Mouse (Mus musculus) lung, postnatal 0 days (tissue): ENCODE data around the gene Aif1.

Experiments used
- CTCF ChIP-seq: IDR thresholded peaks from 2 replicates; pipeline ENCODE4 v1.5.1; 2016; ENCODE audit warnings: antibody characterized with exemption, mild to moderate bottlenecking
- EP300 ChIP-seq: IDR thresholded peaks from 2 replicates; pipeline ENCODE4 v1.6.1; 2016; ENCODE audit warnings: antibody characterized with exemption, mild to moderate bottlenecking, control low read depth

- TF ChIP-seq CTCF (no peak), EP300 (no peak)
These were observed 43.7 kb downstream of the Aif1 start for GRCm38 (mm10) chr17:35132174-35132560.
